Mouse (Mus musculus) heart, postnatal 0 days (tissue): ENCODE measurements around the gene Pttg1.

ENCODE experiments used
- CTCF ChIP-seq: IDR thresholded peaks from 2 replicates; pipeline ENCODE4 v1.5.1; 2016; ENCODE audit warnings: antibody characterized with exemption, control low read depth, low read depth
- EP300 ChIP-seq: IDR thresholded peaks from 2 replicates; pipeline ENCODE4 v1.6.1; 2016; ENCODE audit warnings: antibody characterized with exemption, low read depth

DNA sequence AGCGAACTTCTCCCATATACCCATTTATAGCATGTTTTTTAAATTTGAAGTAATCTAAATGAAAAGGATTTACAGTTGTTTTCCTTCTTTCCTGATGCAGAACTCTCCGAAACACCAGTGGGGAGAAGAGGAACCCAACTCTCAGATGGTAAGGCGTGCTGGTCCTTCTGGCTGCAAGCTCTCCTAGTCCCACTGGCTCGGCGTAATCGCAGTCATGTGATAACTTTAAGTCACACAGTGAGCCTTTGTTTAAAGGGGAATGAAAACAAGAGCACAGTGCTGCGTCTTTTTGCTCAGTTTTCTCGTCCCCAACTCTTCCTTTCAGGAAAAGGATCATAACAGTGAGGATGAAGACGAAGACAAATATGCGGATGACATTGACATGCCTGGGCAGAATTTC lies 15.1 kb upstream of the Pttg1 start:
- TF ChIP-seq CTCF (no peak), EP300 (no peak)
